Mouse (Mus musculus) kidney, postnatal 25 days (tissue): ENCODE measurements around the gene Etnppl.

Source experiments
- DNase-seq, 2 experiments: peaks; one replicate each; pipeline ENCODE4 v3.0.0; 2021; ENCODE audit warnings: mixed read lengths in 2 of 2

Gene Etnppl

GRCm38 (mm10) chr3:130617439-130617898 lies at the start of gene Etnppl:
Etnppl (plus strand) TSS chr3:130617448.
- DNase-seq, result peak; percentile 67 to 90

GRCm38 (mm10) chr3:130568331-130569095 lies 48.7 kb upstream of the Etnppl start:
- no peak for DNase-seq

DNA sequence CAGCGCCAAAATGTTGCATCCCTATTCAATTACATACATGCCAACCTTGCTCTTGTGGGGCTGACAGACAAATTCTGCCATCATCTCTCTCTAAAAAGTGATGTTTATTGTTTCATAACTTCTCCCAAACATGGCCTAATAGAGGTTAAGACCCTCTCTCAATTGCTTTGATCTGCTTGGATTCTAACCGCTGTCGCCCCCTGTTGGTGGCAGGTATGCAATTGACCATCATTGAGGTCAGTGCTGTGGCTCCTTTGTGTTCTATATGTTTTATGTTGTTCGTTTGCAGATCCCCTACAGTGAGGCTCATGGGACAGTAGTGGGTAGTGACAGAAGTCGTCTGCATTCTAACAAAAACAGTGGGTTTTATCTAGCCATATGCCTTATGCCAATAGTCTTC lies 44.0 kb upstream of the Etnppl start:
- DNase-seq, result peak in 1 of 2 experiments; percentile 9

DNA sequence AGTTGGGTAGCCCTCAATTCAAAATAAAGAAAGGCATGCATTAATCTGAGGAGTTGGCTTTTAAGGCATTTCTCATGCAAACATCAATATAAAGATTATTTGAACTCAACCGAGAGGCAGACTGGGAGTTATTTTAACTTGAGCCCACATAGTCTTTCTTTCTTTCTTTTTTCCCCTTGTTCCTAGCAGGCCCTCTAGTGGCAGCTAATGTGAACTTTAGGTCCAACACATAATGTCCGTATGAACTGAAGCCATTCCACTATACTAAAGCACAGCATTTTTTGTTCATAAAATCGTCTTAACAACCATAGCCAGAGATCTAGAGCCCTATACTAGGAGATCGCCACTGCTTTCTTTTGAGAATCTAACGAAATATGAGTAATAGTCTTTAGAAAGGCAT lies 42.6 kb upstream of the Etnppl start:
- DNase-seq, result peak in 1 of 2 experiments; percentile 63

- DNase-seq, result peak in 1 of 2 experiments; percentile 31
These were observed 40.6 kb upstream of the Etnppl start for GRCm38 (mm10) chr3:130576683-130577082.

DNA sequence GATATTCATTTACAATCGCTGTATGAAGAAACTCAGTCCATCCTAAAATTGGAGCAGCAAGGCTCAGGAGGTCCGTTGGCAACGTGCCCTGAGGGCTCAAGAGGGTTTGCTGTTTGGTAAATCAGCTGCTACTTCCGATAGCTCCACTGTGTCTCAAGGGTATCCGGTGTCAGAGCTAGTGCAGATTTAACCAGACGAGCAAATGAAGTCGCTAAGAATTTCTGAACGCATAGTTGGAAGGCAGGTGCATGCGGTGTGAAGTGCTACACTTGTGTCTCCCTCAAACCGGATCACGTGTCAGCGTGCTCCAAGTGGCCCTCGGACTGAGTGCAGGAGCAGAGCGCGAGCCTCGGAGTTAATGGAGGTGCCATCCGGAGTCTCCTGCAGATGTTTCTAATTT lies 37.7 kb upstream of the Etnppl start:
- DNase-seq, result peak; percentile 24 to 46

DNA sequence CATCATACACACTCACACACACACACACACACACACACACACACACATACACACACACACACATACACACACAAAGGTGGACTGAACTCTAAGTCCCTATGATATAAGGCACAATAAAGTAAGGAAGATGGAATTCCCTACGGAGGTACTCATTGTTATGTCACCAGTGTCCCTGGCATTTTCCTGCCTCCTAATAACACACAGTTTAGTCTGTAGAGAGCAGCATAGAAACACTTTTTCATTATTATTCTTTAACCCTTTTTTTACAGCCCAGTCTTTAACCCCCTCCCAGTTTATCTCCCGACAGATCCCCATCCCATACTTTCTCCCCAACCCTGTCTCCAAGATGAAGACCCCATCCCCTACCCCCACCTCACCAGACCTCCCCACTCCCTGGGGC lies 35.7 kb upstream of the Etnppl start:
- no peak for DNase-seq

GRCm38 (mm10) chr3:130582903-130583664 lies 34.2 kb upstream of the Etnppl start:
- peak in 1 of 2 experiments; percentile 41 for DNase-seq

GRCm38 (mm10) chr3:130584007-130584406 lies 33.2 kb upstream of the Etnppl start:
- no peak for DNase-seq

DNA sequence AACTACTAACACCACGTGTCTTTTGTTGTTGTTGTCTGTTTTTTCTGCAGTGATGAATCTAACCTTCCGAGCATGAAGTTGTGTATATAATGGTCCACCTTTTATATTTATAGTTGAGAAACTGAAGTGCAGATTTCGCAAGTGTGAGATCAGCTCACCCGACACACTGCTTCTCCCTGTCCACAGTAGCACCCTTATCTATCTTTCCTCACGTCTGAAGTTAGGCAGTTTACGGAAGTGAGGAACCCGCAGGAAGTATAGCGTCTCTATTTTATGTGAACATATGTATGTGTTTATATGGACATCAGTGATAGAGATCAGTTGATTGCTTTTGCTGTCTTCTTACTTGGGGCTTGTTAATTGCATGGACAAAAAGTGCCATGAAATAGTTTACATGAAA lies 22.2 kb upstream of the Etnppl start:
- no peak for DNase-seq

DNA sequence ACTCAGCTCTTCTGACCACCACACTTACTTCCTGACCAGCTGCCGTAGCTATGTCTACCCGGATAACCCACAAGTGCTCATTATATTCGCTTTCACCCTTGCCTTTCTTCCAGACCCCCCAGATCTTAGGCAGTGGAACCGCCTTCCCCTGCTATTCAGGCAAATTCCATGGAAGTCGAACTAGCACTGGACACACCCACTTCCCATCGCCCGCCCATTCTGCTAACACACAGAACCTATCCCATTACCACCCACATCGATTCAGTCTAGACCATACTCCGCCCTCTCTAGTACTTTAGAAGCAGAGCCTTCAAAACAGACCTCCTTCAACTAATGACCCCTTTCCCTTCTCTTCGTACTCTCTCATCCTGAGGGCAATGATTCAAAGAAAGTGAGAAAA lies 15.8 kb upstream of the Etnppl start:
- DNase-seq, result no peak

DNA sequence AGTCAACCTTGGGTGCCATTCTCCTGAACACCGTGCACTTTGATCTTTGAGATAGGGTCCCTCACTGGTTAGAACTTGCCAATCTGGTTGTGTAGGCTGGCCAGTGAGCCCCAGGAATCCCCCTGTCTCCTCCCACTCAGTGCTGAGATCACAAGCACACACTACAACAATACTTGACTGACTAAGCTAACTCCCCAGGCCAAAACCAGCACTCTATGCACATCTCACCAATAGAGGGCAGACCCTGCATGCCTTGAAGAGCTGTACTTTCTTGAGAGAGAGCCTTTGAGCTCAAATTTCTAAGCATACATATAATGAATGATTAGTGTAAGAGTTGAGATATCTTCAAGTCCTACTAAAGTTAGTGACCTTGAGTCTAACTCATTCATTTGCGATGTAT lies 9.3 kb upstream of the Etnppl start:
- peak in 1 of 2 experiments; percentile 34 for DNase-seq

- DNase-seq, result no peak
These were observed 2.8 kb upstream of the Etnppl start for GRCm38 (mm10) chr3:130614444-130614843.

DNA sequence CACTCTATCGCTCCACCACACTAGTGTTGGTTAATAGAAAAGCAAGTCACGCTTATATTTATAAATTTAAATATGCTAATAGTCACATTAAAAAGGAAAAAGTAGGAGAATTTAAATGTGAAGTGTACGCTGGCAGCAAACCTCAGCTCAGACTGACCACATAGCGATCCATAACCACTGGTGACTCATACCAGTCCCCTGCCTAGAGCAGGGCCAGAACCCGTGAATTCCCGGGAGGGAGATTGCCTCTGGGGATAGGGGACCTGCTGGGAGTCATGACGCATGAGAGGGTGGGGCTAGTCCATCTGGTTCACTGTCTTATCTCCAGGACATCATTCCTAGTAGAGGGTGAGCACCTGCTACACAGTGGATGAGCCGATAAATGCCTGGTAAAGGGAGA lies 1.6 kb upstream of the Etnppl start:
- no peak for DNase-seq

- DNase-seq, result no peak
These were observed 3.4 kb downstream of the Etnppl start for GRCm38 (mm10) chr3:130620517-130621146.

DNA sequence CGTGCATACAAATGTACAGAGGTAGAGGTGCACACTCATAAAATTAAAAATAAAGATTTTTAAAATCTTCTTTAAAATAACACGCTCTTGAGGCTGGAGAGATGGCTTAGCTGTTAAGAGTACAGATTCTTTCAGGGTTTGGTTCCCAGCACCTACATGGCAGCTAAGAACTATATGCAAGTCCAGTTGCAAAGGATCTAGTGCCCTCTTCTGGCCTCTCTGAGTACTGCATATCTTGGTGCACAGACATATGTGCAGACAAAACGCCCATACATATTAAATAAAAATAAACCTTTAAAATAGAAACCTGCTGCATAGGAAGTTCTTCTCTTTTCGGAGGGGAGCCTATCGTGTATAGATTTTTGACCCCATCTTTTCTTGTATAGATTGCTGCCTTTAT lies 11.1 kb downstream of the Etnppl start:
- DNase-seq, result peak in 1 of 2 experiments; percentile 8

DNA sequence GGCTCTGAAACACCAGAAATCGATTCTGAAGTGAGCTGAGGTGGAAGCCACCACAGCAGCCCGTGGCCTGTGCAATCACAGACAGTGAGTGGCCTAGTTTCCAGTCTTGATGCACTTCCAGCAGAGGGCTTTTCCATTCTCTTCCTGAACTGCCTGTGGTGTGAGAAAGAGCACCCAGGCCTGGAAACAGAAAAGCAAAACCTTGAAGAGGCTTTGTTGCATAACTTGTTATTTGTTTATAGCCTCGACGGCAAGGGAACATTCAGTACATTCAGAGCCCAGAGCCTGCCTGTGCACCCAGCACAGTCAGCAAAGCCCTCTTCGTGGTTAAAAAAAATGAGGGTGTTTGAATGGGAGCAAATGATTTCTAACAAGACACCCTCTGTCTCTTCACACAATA lies 16.6 kb downstream of the Etnppl start:
- DNase-seq, result no peak

DNA sequence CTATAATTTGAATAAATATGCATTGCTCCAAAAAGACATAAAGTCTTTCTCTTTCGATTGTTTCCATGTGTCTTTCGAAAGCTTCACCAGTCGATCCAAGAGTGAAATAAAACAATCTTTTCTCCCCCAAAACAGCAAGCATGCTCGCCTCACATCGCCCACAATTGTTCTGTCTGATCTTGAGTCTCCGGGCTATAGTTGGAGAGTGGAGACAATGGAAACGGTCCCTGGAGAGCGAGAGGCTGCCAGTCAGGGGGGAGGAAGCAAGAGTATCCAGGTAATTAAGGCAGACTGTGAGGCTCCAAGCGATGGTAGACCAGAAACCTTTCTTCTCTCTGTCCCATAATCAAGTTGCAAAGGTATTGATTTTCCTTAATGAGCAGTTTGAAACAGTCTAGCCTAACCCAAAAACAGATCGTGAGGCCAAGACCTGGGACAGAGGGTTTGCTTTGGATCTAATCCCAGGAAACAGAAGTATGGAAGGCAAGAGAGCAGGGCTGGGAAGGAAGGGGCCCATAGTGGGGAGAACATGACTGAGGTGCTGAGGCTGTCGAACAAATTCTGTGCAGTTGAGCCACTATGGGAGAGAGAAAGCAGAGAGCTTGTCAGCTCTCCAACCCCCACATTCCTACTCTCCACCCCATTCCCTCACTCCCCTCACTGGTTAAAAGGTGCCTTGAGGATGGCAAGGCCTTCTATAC lies 29.0 kb downstream of the Etnppl start:
- DNase-seq, result no peak

GRCm38 (mm10) chr3:130649569-130649968 lies 32.3 kb downstream of the Etnppl start:
- DNase-seq, result no peak

GRCm38 (mm10) chr3:130660619-130661018 lies 43.4 kb downstream of the Etnppl start:
- no peak for DNase-seq

GRCm38 (mm10) chr3:130662496-130662895 lies 45.2 kb downstream of the Etnppl start:
- DNase-seq, result no peak

GRCm38 (mm10) chr3:130671291-130671690 lies 54.0 kb downstream of the Etnppl start:
- no peak for DNase-seq
